Mouse (Mus musculus): ENCODE data around the gene Pkp3.
"Not testable (repeated sequence)": the region's sequence is repeated elsewhere in the genome, so short reads cannot be mapped to it uniquely, and the experiment has no call there.

Gene Pkp3

DNA sequence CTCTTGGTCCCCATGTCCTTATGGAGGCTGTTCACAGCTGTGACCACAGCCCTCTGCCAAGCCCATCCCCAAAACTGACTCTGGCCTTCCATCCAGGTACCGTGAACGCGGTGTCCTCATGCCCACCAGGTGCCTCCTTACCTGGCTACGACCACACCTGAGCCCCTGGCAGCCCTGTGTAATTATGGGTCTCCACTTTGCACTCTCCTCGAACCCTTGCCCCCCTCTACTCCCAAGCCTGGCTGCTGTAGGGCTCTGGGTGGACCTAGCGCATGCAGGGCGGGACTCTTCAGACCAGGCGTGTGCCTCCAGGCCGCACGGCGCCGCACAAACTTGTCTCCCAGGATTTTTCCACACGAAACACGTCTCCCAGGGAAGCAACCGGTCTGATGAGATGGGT is at the start of gene Pkp3:
Gene Pkp3 (plus strand): TSS at position 378 of the 400 bp plus-strand sequence.
- in situ Hi-C loops (cut with MboI): no loop called here

- in situ Hi-C loops (cut with MboI): no loop called here
These were observed 49.2 kb upstream of the Pkp3 start, which contains the start of gene Gm17387 for GRCm38 (mm10) chr7:141028831-141029230. TSS of gene Gm17387 (plus strand) at chr7:141029131.

GRCm38 (mm10) chr7:141030390-141030789 is 47.6 kb upstream of the Pkp3 start:
- in situ Hi-C loops (cut with MboI): no loop called here

DNA sequence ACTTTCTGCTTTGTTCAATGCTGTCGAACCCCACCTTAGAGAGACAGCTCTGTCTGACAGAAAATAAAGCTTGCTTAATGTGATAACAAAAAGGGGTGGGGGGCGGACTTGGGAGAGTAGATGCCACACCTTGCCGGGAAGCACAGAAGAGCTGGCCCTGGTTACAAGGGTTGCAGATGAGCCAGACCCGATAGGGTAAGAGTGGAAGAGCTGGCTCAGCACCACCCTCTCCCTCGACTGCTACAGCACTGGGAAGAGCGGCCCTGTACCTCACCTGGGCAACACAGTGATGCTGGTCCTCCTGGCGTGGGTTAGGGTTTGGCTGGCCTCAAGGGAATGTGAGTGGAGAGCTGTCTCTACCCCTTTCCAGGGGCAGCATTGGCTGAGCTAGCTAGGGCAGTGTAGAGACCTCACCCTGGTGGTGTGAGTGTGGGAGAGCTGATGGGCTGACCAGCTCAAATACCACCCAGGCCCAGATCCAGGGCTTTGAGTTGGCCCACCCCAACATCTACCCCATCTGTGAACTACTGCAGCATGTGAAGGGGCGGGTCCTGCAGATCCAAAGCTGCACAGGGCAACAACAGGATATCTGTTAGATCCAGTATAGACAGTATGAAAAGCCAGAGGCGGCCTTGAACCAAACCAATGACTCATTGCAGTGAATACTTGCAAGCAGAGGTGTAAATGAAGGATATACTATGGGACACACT is 45.4 kb upstream of the Pkp3 start:
- in situ Hi-C loops (cut with MboI): no loop called here

- in situ Hi-C loops (cut with MboI): not testable (repeated sequence)
These were observed 41.4 kb upstream of the Pkp3 start for GRCm38 (mm10) chr7:141036624-141037023.

GRCm38 (mm10) chr7:141038090-141039032 is 39.7 kb upstream of the Pkp3 start:
- in situ Hi-C loops (cut with MboI): no loop called here

DNA sequence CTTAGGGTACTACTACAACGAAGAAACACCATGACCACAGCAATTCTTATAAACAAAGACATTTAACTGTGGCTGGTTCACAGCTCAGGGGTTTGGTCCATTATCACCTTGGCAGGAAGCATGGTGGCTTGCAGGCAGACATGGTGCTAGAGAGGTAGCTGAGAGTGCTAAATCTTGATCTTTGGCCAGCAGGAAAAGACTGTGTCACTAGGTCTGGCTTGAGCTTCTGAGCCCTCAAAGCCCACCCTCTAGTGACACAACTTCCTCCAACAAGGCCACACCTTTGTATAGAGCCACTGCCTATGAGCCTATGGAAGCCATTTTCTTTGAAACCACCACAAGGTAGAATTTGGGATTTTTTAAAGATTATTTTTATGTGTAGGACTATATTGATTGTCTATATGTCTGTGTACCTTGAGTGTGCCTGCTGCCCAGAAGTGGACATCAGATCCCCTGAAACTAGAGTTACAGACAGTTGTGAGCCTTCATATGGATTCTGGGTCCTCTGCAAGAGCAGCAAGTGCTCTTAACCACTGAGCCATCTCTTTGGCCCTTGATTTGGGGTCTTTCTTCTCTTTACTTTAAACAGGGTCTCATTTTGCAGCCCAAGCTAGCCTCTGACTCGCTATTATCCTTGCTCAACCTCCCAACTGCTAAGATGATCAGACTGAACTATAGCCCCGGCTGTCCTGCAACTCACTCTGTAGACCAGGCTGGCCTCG is 38.5 kb upstream of the Pkp3 start:
- in situ Hi-C loops (cut with MboI): no loop called here

DNA sequence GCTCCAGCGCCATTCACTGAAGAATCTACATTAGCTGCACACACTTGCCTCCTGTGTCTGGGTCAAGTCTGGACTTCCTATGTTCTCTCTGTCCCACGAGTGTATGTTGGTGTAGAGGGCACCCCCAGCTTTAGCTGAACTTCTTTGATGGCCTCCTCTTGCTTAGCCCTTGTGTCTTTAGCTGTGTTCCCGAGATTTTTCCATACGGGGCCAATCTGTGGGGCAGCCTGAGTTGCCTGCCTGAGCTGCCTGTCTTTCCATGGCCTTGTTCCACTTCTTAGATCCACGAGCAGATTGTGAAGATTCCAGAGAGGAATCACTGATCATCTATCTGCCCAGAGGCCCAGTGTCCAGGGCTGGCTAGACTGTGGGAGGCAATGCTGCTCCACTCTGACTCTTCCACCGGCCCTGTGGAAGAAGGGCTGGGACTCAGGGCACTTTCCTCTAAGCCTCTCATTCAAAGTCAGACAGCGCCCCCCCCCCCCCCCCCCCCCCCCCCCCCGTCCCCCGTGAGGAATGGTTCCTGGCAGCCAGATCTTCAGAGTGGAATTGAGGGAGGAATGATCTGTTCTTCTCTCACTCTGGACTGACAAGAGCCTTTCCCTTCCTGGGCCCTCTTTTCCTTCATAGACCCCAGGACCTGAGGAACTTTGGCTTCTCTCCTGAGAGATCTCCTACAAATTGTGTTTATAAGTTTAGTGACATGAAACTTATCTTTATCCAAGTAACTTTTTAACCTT is 37.0 kb upstream of the Pkp3 start:
- in situ Hi-C loops (cut with MboI): no loop called here

GRCm38 (mm10) chr7:141041661-141042060 is 36.4 kb upstream of the Pkp3 start:
- in situ Hi-C loops (cut with MboI): no loop called here

DNA sequence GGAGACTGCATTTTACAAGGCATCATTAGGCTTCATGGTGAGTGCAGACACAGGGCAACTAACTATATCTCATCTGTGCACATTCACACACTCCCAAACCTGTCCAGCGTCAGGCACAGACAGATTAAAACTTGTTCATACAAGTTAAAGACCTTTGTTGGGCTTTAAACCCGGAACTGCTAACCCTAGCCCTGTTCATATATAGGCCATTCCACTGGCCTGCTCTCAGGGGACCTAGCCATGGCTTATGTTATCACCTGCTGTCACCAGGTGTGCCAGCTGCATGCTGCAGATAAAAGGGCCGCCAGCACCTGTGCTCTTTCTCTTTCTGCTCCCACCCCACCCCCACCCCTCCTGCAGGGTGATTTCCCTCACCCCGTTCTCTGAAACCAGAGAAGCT is 35.5 kb upstream of the Pkp3 start:
- in situ Hi-C loops (cut with MboI): no loop called here

GRCm38 (mm10) chr7:141046931-141047580 is 31.0 kb upstream of the Pkp3 start:
- in situ Hi-C loops (cut with MboI): loop anchor here (5.0 kb wide), 1 partner anchor 145 kb away; the partner anchor contains the start of gene Cox8b

- in situ Hi-C loops (cut with MboI): loop anchor here (5.0 kb wide), 1 partner anchor 145 kb away; the partner anchor contains the start of gene Cox8b
These were observed 30.3 kb upstream of the Pkp3 start for GRCm38 (mm10) chr7:141047581-141048225.

DNA sequence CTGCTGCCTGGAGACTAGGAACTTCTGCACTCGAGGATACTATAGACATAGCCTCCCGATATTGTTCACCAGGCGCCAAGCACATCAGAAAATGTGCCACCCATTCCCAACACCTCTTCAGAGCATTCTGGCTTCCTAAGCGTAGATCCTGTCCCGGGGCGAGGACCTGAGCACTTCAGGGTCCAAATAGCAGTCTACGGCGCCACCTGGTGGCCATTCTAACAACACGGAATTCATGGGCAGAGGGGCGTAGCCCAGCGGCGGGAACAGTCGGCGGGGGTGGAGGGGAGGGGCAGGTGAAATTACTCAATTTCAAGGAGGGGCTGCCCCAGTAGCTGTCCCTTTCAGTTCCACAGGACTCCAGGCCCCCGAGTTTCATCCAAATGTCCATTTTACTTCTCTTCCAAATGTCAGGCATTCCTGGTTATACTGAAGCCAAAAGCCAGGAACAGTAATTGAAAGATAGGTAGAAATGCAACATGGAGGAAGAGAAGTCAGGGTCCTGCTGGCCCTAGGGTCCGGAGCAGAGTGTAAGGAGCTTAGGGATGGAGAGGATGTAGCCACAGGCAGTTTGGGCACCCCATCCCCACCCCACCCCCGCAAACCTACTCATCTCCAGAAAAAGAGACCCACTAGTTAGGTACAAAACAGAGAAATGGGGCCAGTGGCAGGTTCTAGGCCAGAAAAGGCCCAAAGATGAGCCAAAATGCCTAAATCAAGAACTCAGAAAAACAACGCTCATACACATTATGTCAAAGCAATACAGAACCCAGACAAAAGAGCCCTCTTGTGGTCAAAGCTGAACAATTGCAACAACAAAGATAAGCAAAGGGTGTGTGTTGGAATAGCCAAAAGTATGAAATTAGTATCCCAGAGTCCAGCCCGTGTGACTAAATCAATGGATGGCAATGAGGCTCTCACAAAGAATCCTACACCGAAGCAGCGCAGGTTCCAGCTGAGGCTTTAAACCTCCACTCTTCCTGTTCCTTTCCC is 29.5 kb upstream of the Pkp3 start:
- in situ Hi-C loops (cut with MboI): loop anchor here (5.0 kb wide), 1 partner anchor 146 kb away; the partner anchor contains the start of gene Cox8b

DNA sequence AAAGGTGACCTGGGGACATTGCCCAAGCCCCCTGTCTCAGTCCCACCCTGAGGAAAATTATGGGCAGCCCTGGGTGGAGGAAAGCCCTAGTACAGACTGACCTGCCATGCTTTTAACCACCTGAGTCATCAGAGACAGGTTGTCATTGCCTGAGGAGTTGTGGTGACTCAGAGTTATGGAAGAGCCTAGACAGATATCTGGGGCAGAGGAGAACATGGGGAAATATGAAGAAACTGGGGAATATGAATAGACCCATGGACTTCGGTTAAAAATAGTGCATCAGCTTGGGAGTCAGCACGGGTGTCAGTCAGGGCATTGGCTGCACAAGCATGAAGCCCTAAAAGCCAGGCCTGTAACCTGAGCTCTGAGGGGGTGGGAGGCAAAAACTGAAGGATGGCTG is 28.7 kb upstream of the Pkp3 start:
- in situ Hi-C loops (cut with MboI): loop anchor here (5.0 kb wide), 1 partner anchor 147 kb away; the partner anchor contains the start of gene Cox8b

DNA sequence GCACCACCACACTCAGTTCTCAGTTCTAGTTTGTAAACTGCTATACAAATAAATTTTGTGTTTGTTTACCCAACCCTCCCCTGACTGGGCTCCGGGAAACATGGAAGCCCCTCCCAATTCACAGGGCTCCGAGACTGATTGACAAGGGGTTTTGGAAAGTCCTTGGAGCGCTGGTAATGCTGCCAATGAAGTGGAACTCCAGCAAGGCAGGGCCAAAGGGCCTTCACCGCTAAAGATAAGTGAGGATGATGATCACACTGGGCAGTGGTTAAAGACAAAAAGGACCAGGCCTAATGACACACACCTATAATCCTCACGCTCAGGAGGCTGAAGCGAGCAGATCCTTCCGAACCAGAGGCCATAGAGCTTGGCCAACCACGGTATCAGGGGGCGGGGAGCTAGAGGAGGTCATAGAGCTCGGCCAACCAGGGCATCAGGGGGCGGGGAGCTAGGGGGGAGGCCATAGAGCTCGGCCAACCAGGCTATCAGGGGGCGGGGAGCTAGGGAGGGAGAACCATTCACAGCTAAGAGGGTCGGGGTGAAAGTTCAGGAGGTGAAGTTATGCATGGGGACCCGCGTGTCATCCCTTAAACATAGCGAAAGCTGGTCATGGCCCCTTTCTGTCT is 26.8 kb upstream of the Pkp3 start:
- in situ Hi-C loops (cut with MboI): loop anchor here (5.0 kb wide), 1 partner anchor 204 kb away; the partner anchor contains the start of genes Odf3 and Scgb1c1

GRCm38 (mm10) chr7:141052016-141052415 is 26.0 kb upstream of the Pkp3 start:
- in situ Hi-C loops (cut with MboI): loop anchor here (5.0 kb wide), 1 partner anchor 205 kb away; the partner anchor contains the start of genes Odf3 and Scgb1c1

GRCm38 (mm10) chr7:141052421-141052820 is 25.6 kb upstream of the Pkp3 start:
- in situ Hi-C loops (cut with MboI): loop anchor here (5.0 kb wide), 1 partner anchor 205 kb away; the partner anchor contains the start of genes Odf3 and Scgb1c1

DNA sequence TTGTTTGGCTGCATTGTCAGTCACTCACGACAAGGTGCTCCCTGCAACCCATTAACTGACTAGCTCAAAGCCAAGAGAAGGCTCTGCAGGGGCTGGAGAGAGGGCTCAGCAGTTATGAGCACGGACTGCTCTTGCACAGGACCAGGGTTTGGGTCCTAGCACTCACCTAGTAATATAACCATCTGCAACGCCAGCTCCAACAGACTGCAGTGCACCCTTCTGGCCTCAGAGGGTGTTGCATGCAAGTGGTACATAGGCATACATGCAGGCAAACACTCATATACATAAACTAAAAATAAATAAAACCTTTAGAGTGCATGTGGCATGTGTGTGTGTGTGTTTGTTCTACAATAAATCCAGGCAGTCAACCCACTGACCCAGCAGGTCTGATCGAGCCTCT is 22.2 kb upstream of the Pkp3 start:
- in situ Hi-C loops (cut with MboI): no loop called here

All from mature B cell (primary cell).